Mouse (Mus musculus): ENCODE results near the gene Scn8a.
A peak's percentile ranks its signal among the peaks of the same experiment; 100 is the strongest.

Gene Scn8a

DNA sequence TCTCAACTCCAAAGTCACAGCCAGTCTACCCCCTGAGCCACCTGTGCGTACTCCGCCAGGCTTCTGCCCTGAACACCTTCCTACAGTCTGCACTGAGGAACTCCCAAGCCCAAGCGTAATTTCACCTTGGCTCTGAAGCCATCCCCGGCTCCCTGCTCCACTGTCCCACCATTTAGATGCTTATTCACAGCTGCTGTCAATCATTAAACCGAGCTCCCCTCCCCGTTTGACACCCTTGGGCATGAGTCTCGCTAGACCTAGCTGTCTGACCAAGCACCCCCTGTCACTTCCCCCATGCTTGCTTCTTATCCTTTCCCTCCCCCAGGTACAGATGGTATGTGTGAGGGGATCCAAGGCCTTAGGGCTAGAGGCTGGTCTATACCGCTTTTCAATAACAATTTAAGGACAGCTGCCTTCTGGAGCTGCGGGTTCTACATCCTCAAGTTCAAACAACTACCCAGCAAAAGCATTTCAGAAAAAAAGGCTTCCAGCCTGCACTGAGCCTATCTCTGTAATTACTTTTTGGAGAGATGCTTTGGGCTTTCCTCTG, 200.1 kb downstream of the Scn8a start:
- DNase-seq (ENCODE audit: low read depth, low spot score) = no peak

DNA sequence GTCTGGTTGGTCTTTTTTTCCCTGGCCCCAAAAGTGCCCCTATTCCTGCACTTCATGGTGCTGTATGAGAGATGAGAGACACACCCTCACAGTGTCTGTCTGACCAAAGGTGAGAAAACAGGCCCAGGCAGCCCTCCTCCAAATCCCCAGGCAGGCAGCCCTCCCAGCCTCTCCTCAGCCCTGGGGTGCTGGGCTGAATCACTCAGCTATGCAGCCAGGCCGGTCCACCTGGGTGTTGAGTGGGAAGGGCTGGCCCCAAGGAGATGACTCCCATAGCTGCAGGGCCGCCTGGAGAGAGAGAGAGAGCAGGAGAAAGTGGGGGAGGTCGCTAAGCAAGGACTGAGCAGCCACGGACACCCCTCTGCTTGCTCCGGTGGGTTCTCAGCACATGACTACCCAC, 201.1 kb downstream of the Scn8a start:
- DNase-seq (ENCODE audit: low read depth, low spot score) = no peak

DNA sequence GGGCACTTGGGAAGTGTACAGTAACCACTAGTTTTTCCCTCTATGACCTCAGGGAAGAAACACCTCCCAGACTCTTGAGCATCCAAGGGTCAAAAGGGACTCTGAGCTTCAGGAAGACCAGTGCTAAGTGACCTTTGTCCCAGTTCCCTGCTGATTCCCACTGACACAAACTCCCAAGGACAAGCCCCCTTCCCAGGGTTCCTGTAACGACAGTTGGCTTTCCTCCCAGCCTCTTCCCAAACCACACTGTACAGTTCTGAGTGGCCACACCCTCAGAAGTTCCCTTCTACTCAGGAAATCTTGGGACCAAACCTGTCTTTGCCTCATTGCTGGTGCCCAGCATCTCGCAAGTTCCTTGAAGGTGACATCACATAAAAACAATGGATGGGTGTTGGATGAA, 203.1 kb downstream of the Scn8a start:
- no peak for DNase-seq (ENCODE audit: low read depth, low spot score)

DNA sequence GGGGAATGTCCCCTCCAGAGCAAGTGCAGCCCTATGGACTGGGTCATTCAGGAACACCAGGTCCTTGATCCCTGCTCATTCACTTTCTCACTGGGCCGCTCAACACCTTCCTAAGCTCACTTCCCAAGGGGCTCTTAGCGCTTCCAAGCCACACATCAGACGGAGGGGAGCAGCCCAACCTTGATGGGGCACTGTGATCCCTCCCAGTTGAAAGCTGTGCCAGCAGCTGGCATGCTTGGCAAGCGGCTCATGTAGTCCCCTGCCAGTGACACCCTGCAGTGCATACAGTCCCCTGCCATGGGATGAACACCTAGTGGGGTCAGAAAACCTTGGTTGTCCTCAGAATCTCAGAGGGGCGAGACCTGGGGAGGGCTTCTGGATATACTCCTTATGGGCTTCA, 204.4 kb downstream of the Scn8a start:
- no peak for DNase-seq (ENCODE audit: low read depth, low spot score)

GRCm38 (mm10) chr15:101075150-101075549, 205.5 kb downstream of the Scn8a start:
- no peak for DNase-seq (ENCODE audit: low read depth, low spot score)

DNA sequence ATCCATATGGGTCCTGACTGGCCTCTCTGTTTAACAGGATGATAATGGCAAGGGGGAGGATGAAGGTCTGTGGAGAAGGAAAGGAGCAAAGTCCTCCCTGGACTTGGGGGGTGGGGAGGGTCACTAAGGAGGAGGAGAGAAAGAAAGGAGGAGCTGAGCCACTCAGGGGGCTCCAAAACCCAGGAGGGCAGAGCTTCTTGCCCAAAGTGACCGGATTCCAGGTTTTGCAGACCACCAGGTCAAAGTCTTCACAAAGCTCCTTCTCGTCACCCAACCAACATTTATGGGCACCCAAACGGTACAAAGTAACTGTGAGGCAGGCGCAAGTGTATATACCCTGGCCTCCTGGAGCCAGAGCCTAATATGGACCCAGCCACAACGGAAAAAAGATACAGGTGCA, 206.0 kb downstream of the Scn8a start:
- no peak for DNase-seq (ENCODE audit: low read depth, low spot score)

GRCm38 (mm10) chr15:101076071-101077000, 206.7 kb downstream of the Scn8a start:
- DNase-seq (ENCODE audit: low read depth, low spot score) = no peak

DNA sequence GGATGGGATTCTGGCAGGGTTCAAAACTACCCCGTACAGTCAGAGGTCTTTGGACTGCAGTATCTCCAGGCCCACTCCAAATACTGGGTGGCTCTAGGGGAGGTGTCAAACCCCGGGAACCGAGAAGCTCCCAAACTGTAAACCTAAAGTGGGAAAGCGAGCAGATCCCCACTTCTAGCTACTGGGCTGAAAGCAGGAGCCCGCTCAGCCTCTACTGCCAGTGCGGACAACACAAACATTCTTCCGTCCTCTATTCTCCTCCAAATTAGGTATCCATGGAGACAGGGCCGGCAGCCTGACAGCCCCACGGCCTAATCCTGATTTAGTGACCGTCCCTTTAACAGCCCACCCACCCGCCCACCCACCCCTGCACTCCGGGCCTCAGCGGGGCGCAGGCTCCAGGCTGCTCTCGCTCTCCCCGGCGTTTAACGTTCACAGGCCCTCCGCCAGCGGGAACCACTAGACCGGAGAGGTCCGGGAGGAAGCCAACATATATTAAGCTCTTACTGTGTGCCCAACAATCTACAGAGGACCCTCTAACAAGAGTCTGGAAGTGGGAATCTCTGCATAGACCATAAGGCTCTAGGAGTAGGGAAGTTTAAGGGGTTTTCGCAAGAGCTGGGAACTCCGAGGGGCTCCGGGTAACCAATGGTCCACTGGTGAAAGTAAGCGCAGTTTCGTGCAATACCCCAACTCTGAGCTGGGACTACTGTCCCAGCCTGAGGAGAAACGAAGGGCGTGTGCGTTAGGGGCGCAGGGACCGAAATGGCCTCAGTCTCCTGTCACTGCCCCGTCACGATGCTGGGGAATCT, 207.5 kb downstream of the Scn8a start:
- DNase-seq (ENCODE audit: low read depth, low spot score) = peak; percentile 73

DNA sequence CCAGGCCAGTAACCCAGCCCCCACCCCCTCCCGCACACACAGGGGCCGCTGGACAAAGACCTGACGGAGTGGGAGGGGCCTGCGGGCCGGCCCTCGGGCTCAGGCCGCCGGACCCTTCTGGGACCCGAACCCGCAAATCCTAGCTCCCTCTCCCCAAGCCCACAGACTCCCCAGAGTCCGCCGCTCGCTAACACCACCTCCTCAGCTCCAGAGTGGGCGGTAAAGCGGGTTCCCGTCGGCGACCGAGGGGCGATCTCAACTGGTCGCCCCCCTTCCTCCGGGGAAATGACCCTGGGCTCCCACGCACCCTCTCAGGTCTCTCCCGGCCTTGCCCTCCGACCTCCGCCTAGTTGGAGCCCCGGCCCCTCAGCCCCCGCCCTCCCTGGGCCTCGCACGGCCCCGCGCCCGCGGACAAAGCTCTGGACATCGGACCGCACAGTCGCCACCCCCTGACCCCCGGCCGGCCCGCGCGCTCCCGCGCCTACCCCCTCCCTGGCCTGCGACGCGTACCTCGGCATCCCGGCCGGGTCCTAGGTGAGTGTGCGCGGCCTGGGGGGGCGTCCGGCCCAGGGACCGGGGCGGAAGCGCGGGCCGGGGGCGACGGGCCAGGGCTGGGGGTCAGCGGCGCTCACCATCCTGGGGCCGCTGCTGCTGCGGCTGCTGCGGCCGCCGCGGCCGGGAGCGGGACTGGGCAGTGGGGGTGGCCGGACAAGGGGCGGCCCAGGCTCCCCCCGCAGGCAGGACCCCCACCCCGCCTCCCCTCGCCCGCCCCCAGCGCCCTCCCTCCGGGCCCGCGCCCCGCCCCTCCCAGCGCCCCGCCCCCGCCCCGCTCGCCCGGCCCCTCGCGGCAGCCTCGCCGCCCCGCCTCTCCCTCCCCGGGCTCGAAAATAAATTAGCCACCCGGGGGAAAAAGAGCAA, 208.4 kb downstream of the Scn8a start, which contains the start of gene Fignl2:
Gene Fignl2 (minus strand): TSS at position 755 of the 918 bp plus-strand sequence.
- no peak for DNase-seq (ENCODE audit: low read depth, low spot score)

DNA sequence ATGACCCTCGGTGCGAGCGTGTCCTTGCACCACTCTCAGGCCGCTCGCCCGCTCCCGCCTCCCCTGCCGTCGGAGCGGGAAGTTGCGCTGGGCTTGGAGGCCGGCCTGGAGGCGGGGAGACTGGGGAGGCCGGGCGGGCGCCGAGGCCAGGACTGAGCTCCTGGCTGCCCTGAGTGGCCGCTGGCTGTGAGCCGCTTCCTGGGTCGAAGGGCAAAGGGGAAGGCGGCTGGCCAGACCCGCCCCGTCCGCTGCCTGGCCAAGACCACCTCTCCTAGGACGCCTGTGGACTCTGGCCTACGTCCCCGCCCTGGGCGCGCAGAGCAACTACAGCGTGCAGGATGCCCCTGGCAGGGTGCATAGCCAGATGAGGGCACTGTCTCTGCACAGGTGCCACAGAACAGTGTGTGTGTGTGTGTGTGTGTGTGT, 209.1 kb downstream of the Scn8a start:
- peak; percentile 47 for DNase-seq (ENCODE audit: low read depth, low spot score)

DNA sequence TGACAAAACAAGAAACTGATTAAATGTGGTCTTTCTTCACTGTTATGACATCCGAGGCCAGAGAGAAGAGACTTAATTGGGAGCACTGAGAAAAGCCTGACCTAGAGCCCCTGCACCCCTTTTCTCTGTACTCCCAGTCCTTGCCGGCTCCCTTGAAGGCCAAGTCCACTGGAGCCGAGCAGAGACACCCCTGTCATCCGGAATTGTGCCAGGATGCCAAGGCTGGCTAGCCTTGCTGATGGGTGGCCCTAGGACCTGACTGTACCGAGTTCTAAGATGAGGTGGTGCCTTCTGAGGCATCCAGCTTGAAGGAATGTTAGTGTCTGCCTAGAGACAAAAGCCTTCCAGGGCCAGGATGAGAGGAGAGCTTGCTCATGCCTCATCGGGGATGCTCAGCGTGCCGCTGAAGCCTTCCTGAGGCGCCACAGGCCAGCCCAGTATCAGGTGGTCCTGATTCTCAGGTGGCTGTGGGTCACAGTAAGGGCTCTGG, 210.4 kb downstream of the Scn8a start:
- no peak for DNase-seq (ENCODE audit: low read depth, low spot score)

- DNase-seq (ENCODE audit: low read depth, low spot score) = peak; percentile 19
Measured at GRCm38 (mm10) chr15:101081035-101081548, 211.4 kb downstream of the Scn8a start.

GRCm38 (mm10) chr15:101082236-101082635, 212.6 kb downstream of the Scn8a start:
- peak; percentile 87 for DNase-seq (ENCODE audit: low read depth, low spot score)

- no peak for DNase-seq (ENCODE audit: low read depth, low spot score)
Measured at GRCm38 (mm10) chr15:101084499-101084898, 214.8 kb downstream of the Scn8a start.

DNA sequence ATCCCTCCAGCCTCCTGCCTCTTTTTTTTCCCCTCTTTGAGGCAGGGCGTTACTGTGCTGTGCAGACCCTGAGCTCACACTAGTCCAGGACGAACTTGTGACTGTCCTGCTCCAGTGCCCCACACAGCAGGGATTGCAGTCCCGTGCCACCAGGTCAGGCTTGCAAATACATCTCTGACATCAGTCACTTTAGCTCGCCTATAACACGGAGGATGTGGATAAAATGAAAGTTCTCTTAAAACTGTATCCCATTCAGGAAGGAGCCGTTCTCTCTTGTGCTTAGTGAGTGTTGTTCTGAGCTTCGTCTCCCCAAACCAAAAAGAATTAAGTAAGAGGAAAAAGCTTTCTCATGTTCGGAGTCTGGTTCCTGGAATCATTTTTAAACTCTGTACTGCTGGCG, 216.8 kb downstream of the Scn8a start:
- no peak for DNase-seq (ENCODE audit: low read depth, low spot score)

DNA sequence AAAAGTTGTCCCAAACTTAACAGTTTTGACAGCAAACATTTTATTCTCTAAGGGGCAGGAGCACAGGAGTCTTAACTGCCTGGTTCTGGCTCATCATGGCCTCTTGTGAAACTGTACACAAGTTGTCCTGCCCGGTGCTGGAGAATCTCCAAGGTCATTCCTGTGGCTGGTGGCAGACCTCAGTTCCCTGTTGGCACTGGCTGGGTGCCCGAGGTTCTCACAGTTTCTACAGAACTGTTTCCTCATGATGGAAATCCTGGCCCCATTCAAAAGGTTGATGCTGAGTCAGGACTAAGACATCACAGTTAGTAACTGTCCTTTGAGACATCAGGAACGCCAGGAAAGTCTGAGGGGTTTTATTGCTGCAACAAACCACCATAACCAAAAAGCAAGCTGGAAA, 217.3 kb downstream of the Scn8a start:
- no peak for DNase-seq (ENCODE audit: low read depth, low spot score)

DNA sequence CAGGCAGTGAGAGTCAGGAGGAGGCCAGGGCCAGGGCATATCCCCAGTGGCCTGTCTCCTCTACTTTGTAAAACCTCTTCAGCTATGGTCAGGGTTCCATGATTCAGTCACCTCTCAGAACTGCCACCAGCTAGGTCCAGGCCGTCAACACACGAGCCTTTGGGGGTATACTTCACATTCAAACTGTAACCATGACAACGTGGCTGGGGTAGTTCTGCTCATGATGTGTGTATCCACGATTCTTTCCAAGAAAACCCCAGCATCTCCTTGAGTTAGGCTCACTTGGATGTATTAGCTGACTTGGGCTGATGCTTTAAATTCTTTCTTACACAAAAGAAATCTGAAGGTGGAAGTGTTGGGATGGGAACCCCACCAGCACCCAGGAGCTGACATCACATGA, 218.6 kb downstream of the Scn8a start:
- peak; percentile 41 for DNase-seq (ENCODE audit: low read depth, low spot score)

DNA sequence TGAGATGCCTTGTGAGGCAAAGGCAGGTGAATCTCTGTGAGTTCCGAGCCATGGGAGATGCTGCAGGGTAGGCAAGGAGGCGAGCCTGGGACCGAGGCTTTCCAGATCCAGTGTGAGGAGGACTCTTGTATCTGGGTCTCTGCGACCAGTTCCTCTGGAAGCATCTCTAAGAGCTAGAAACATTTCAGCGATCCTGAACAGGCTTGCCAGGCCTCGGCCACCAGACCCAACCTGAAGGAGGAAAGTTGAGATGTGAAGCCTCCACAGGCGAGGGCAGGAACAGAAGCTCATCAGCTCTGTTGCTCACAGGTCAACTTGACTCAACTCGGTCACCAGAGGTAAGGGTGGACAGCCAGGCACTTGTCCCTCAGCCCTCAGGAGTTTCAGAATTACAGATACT, 221.9 kb downstream of the Scn8a start:
- no peak for DNase-seq (ENCODE audit: low read depth, low spot score)

GRCm38 (mm10) chr15:101092121-101092828, 222.6 kb downstream of the Scn8a start:
- DNase-seq (ENCODE audit: low read depth, low spot score) = peak; percentile 36
